Comparison of ENCODE assay signal across 8 mouse cellular contexts in the genomic region with DNA sequence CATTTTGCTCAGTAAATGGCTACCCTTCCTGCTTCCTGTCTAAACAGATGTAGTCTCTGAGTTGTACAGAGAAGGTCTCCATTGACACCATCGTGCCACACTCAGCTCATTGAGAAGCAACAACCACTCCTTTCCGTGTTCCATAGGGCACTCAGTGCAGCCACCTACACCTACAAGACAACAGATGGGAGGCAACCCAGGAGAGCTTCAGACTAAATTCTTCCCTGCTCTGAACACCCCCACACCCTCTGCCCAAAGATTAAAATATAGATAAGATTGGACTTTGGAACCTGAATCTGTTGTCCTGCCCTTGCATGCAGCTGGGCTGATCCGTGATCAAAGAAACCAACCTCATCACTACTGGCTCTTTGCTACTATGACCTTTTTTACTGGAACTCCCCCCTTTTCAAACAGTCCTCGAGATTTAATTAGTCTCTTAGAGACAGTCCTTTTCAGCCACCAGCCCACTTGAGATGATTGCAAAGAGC. TPM values are rescaled to one million over a fixed set of nuclear protein-coding genes. Genes with fewer than 3 reads are reported as not detected.
DNase-seq lines count a peak whose midpoint lies in the region; ATAC-seq and TF ChIP-seq lines count a peak whose summit lies in the region.

No protein-coding gene starts in this region.

- no peaks in the 10 kb centered on the region for H3K9me3 ChIP-seq in forebrain, embryonic 12.5 days
- no peaks in the 10 kb centered on the region for H3K9me3 ChIP-seq in limb, embryonic 10.5 days (replicated peaks)
- no peaks in the 10 kb centered on the region for H3K9me3 ChIP-seq in neural tube, embryonic 14.5 days (ENCODE audit: control insufficient read depth, low read length)

- 68% methylated on average over 4 of the region's 4 CpGs for WGBS in forebrain, embryonic 12.5 days
- WGBS in limb, embryonic 10.5 days: 66% methylated on average over 4 of the region's 4 CpGs
- WGBS in neural tube, embryonic 14.5 days: 68% methylated on average over 4 of the region's 4 CpGs

- H3K27me3 ChIP-seq in forebrain, embryonic 12.5 days: no peaks in the 10 kb centered on the region
- H3K27me3 ChIP-seq in limb, embryonic 10.5 days (ENCODE audit: low read depth, poor library complexity, severe bottlenecking): no peaks in the 10 kb centered on the region
- H3K27me3 ChIP-seq in neural tube, embryonic 14.5 days (ENCODE audit: control insufficient read depth, insufficient read depth, low read length): no peaks in the 10 kb centered on the region

- TF ChIP-seq CTCF in layer of hippocampus, adult 2 months (conservative IDR thresholded peaks at IDR 0.05): no peak

- DNase-seq in layer of hippocampus, adult 2 months (ENCODE audit: low spot score in 2 of 2): no peak
- DNase-seq in layer of hippocampus, postnatal 14 days (ENCODE audit: low spot score in 2 of 2): no peak
- DNase-seq in limb, embryonic 10.5 days (ENCODE audit: low spot score): no peak
- no peak for DNase-seq in natural killer cell, adult 2 months (ENCODE audit: low spot score in 2 of 2)
- no peak for DNase-seq in urinary bladder, postnatal 10 days (ENCODE audit: low spot score)
- no peak for DNase-seq in layer of hippocampus, adult 9-10 months (ENCODE audit: low spot score)

- H3K27ac ChIP-seq in layer of hippocampus, adult 2 months: 0 out of 2 replicates have a peak overlapping the region, but pooled peaks have one; percentile 65
- no peak overlapping the region for H3K27ac ChIP-seq in forebrain, embryonic 12.5 days
- peak overlapping the region; percentile 80; the same call in 1 of the 2 replicates for H3K27ac ChIP-seq in limb, embryonic 10.5 days
- no peak overlapping the region for H3K27ac ChIP-seq in neural tube, embryonic 14.5 days (ENCODE audit: low read depth, low read length)

- peak overlapping the region; percentile 73 for H3K4me2 ChIP-seq in forebrain, embryonic 12.5 days
- H3K4me2 ChIP-seq in neural tube, embryonic 14.5 days (ENCODE audit: low read depth, low read length): peak overlapping the region; percentile 65

- 0 out of 2 replicates have a peak, but pooled peaks cover 2% of the 10 kb centered on the region for H3K4me1 ChIP-seq in forebrain, embryonic 12.5 days
- H3K4me1 ChIP-seq in limb, embryonic 10.5 days: peaks cover 8% of the 10 kb centered on the region
- 0 out of 2 replicates have a peak, but pooled peaks cover 3% of the 10 kb centered on the region for H3K4me1 ChIP-seq in neural tube, embryonic 14.5 days (ENCODE audit: control insufficient read depth, insufficient read depth, low read length)

- no peak overlapping the region for H3K9ac ChIP-seq in forebrain, embryonic 12.5 days
- peak overlapping the region; percentile 63; the same call in 1 of the 2 replicates for H3K9ac ChIP-seq in neural tube, embryonic 14.5 days (replicated peaks; ENCODE audit: low read depth, low read length)

- H3K36me3 ChIP-seq in forebrain, embryonic 12.5 days (replicated peaks): no peaks in the 10 kb centered on the region
- H3K36me3 ChIP-seq in limb, embryonic 10.5 days: no peaks in the 10 kb centered on the region
- no peaks in the 10 kb centered on the region for H3K36me3 ChIP-seq in neural tube, embryonic 14.5 days (ENCODE audit: control insufficient read depth, insufficient read depth, low read length)

- no peak for ATAC-seq in forebrain, embryonic 12.5 days (ENCODE audit: low FRiP score)
- no peak for ATAC-seq in neural tube, embryonic 14.5 days (ENCODE audit: low read depth)

- peak overlapping the region; percentile 62 for H3K4me3 ChIP-seq in layer of hippocampus, adult 2 months
- peak overlapping the region; percentile 50 for H3K4me3 ChIP-seq in forebrain, embryonic 12.5 days (replicated peaks)
- peak overlapping the region; percentile 57 for H3K4me3 ChIP-seq in limb, embryonic 10.5 days
- peak overlapping the region; percentile 45 for H3K4me3 ChIP-seq in neural tube, embryonic 14.5 days (ENCODE audit: low read depth, low read length)

RNA-seq across cellular contexts. Expression of a gene that starts 53.4 kb away (rescaled TPM):
- under 1 TPM in 1 of 2 experiments, not detected in 1; 0.38 TPM for total RNA-seq in layer of hippocampus, adult 2 months (2021)
- not detected for total RNA-seq in layer of hippocampus, postnatal 14 days (2021)
- polyA plus RNA-seq in forebrain, embryonic 12.5 days (2016; fragmentation: Nextera tagmentation; extraction: Ambion mirVana): 0.09 TPM in 1 of 2 replicates, not detected in the other
- polyA plus RNA-seq in limb, embryonic 10.5 days (2016; fragmentation: Nextera tagmentation; extraction: Ambion mirVana): not detected in 2 replicates
- not detected in 2 replicates for polyA plus RNA-seq in neural tube, embryonic 14.5 days (2014; fragmentation: Nextera tagmentation; extraction: Ambion mirVana)

Comparison
In these comparisons a context has a peak if more than half of its experiments do, and no peak if none do; other contexts are left out.
1. H3K27ac ChIP-seq: peak in layer of hippocampus, adult 2 months (single experiment) and limb, embryonic 10.5 days (single experiment); none in forebrain, embryonic 12.5 days (single experiment) and neural tube, embryonic 14.5 days (single experiment).
2. Peak in every context shown above with its lines, with median percentiles within 50 percentile points of each other: H3K4me3 ChIP-seq.